18 mouse cellular contexts compared by ENCODE assay signal in genomic region chr6:36596574-36596973, GRCm38 (mm10).
DNase-seq lines count a peak whose midpoint lies in the region; ATAC-seq lines count a peak whose summit lies in the region.
"Had no signal": no experiment of that assay in that cellular context is flagged by ENCODE, and none has a peak within 500 bp of the region (broad histone marks: within the 10 kb centered on the region; RNA-seq: fewer than 3 reads in every experiment).

No protein-coding gene starts in this region.

- WGBS in hindbrain, embryonic 16.5 days = 49% methylated on average over 3 of the region's 3 CpGs
- WGBS in hindbrain, embryonic 12.5 days = 71% methylated on average over 3 of the region's 3 CpGs

- no peaks in the 10 kb centered on the region for H3K27me3 ChIP-seq in hindbrain, embryonic 16.5 days (replicated peaks; ENCODE audit: control insufficient read depth, insufficient read depth, low read length)
- H3K27me3 ChIP-seq in hindbrain, embryonic 12.5 days = no peaks in the 10 kb centered on the region
- H3K27me3 ChIP-seq: forebrain, embryonic 15.5 days; hindbrain, embryonic 15.5 days; limb, embryonic 12.5 days; liver, embryonic 15.5 days; neural tube, embryonic 12.5 days; Patski had no signal

- DNase-seq in cerebellum, postnatal 25 days = peak; percentile 29 to 54
- DNase-seq in cerebellum, adult 9-11 months = no peak
- DNase-seq in right cerebral cortex, adult 2 months (ENCODE audit: low spot score in 2 of 2) = peak; percentile 8 to 27
- no peak for DNase-seq in right cerebral cortex, adult 18-20 months
- peak; percentile 20 to 48 for DNase-seq in heart, postnatal 36 days
- no peak for DNase-seq in gastrocnemius, postnatal 36 days
- DNase-seq: embryo, embryonic 11 days; kidney, adult 8-10 months; thymus, adult 2 months had no signal

- peak; percentile 63; the same call in 1 of the 2 replicates for ATAC-seq in hindbrain, embryonic 16.5 days
- no peak for ATAC-seq in hindbrain, embryonic 12.5 days (ENCODE audit: low FRiP score)
- ATAC-seq: forebrain, embryonic 15.5 days; Patski had no signal

- no peak overlapping the region for H3K27ac ChIP-seq in hindbrain, embryonic 16.5 days (ENCODE audit: low read depth, low read length)
- H3K27ac ChIP-seq in hindbrain, embryonic 12.5 days = no peak overlapping the region
- H3K27ac ChIP-seq: forebrain, embryonic 15.5 days; hindbrain, embryonic 15.5 days; limb, embryonic 12.5 days; liver, embryonic 15.5 days; macrophage; neural tube, embryonic 12.5 days had no signal

- H3K4me2 ChIP-seq in hindbrain, embryonic 16.5 days (ENCODE audit: low read length) = no peak overlapping the region
- H3K4me2 ChIP-seq in hindbrain, embryonic 12.5 days (replicated peaks) = no peak overlapping the region
- H3K4me2 ChIP-seq: forebrain, embryonic 15.5 days; hindbrain, embryonic 15.5 days; limb, embryonic 12.5 days; liver, embryonic 15.5 days; neural tube, embryonic 12.5 days had no signal

- no peak overlapping the region for H3K4me3 ChIP-seq in hindbrain, embryonic 16.5 days (ENCODE audit: low read length)
- H3K4me3 ChIP-seq in hindbrain, embryonic 12.5 days = no peak overlapping the region
- H3K4me3 ChIP-seq: forebrain, embryonic 15.5 days; hindbrain, embryonic 15.5 days; limb, embryonic 12.5 days; liver, embryonic 15.5 days; neural tube, embryonic 12.5 days had no signal

- no peaks in the 10 kb centered on the region for H3K36me3 ChIP-seq in hindbrain, embryonic 16.5 days (ENCODE audit: control insufficient read depth, insufficient read depth, low read length)
- no peaks in the 10 kb centered on the region for H3K36me3 ChIP-seq in hindbrain, embryonic 12.5 days
- H3K36me3 ChIP-seq: forebrain, embryonic 15.5 days; hindbrain, embryonic 15.5 days; limb, embryonic 12.5 days; liver, embryonic 15.5 days; neural tube, embryonic 12.5 days had no signal

- H3K4me1 ChIP-seq in hindbrain, embryonic 16.5 days (ENCODE audit: control insufficient read depth, insufficient read depth, low read depth, low read length) = no peaks in the 10 kb centered on the region; the same call in 1 of the 2 replicates
- no peaks in the 10 kb centered on the region for H3K4me1 ChIP-seq in hindbrain, embryonic 12.5 days
- H3K4me1 ChIP-seq: forebrain, embryonic 15.5 days; hindbrain, embryonic 15.5 days; limb, embryonic 12.5 days; liver, embryonic 15.5 days; neural tube, embryonic 12.5 days had no signal

- no peaks in the 10 kb centered on the region for H3K9me3 ChIP-seq in hindbrain, embryonic 16.5 days (ENCODE audit: control insufficient read depth, low read length)
- no peaks in the 10 kb centered on the region for H3K9me3 ChIP-seq in hindbrain, embryonic 12.5 days (replicated peaks)
- H3K9me3 ChIP-seq: forebrain, embryonic 15.5 days; hindbrain, embryonic 15.5 days; limb, embryonic 12.5 days; liver, embryonic 15.5 days; neural tube, embryonic 12.5 days had no signal

- intact Hi-C loops in heart, postnatal 36 days (cut with DNase I) = loop anchor here (5.0 kb wide), 2 partner anchors 139 to 189 kb away; no protein-coding TSS in a partner anchor
- intact Hi-C loops in gastrocnemius, postnatal 36 days (cut with DNase I) = no loop called here

- no peak overlapping the region for H3K9ac ChIP-seq in hindbrain, embryonic 16.5 days (ENCODE audit: low read depth, low read length)
- H3K9ac ChIP-seq in hindbrain, embryonic 12.5 days = no peak overlapping the region
- H3K9ac ChIP-seq: forebrain, embryonic 15.5 days; hindbrain, embryonic 15.5 days; limb, embryonic 12.5 days; liver, embryonic 15.5 days; neural tube, embryonic 12.5 days had no signal

Comparison
In these comparisons a context has a peak if more than half of its experiments do, and no peak if none do; other contexts are left out.
1. DNase-seq: peak in cerebellum, postnatal 25 days (2 of 2), right cerebral cortex, adult 2 months (2 of 2) and heart, postnatal 36 days (2 of 2); none in cerebellum, adult 9-11 months (single experiment), right cerebral cortex, adult 18-20 months (single experiment) and gastrocnemius, postnatal 36 days (0 of 2).